Mouse (Mus musculus) liver, postnatal 0 days (tissue): Measurements from ENCODE around the gene Fundc1.

Experiments used
- CTCF ChIP-seq: sonication (generic); IDR thresholded peaks from 2 replicates; pipeline ENCODE4 v1.5.1; 2016; ENCODE audit warnings: antibody characterized with exemption, low read depth
- EP300 ChIP-seq: IDR thresholded peaks from 2 replicates; pipeline ENCODE4 v1.6.1; 2016; ENCODE audit warnings: antibody characterized with exemption, low read depth, mild to moderate bottlenecking

GRCm38 (mm10) chrX:17607668-17608067 lies 35.5 kb upstream of the Fundc1 start:
- TF ChIP-seq EP300 (no peak), CTCF (no peak)
